Mouse (Mus musculus) embryonic facial prominence, embryonic 14.5 days (tissue): ENCODE data around the gene Snrpd3. TPM values are rescaled to one million over a fixed set of nuclear protein-coding genes. Genes with fewer than 3 reads are reported as not detected.
A peak's percentile ranks its signal among the peaks of the same experiment; 100 is the strongest.

Experiments used
- ATAC-seq: fragments of 200-750 bp; cut with Nextera tagmentation; 2 replicates; pipeline ENCODE4 v1.8.0; 2017; ENCODE audit warnings: low read depth, moderate number of reproducible peaks, moderate TSS enrichment
- DNase-seq: peaks from one replicate; pipeline ENCODE4 v3.0.0-alpha.2; 2015; ENCODE audit warnings: low spot score
- H3K27ac ChIP-seq: fragments of 300-500 bp; sonication (generic); replicated peaks from 2 replicates; pipeline ENCODE4 v1.5.1; 2014; ENCODE audit warnings: low read depth, mild to moderate bottlenecking, low read length, moderate library complexity
- H3K27me3 ChIP-seq: fragments of 300-500 bp; sonication (generic); replicated peaks from 2 replicates; pipeline ENCODE4 v1.6.1; 2014; ENCODE audit warnings: low read length; ENCODE audit not compliant: control insufficient read depth, insufficient read depth
- H3K36me3 ChIP-seq: fragments of 300-500 bp; sonication (generic); 2 replicates; pipeline ENCODE4 v1.6.1; 2014; ENCODE audit warnings: low read length, mixed read lengths; ENCODE audit not compliant: control insufficient read depth, insufficient read depth
- H3K4me1 ChIP-seq: fragments of 300-500 bp; sonication (generic); 2 replicates; pipeline ENCODE4 v1.6.1; 2014; ENCODE audit warnings: antibody characterized with exemption, low read length; ENCODE audit not compliant: control insufficient read depth, insufficient read depth
- H3K4me2 ChIP-seq: fragments of 300-500 bp; sonication (generic); 2 replicates; pipeline ENCODE4 v1.6.1; 2014; ENCODE audit warnings: low read depth, mild to moderate bottlenecking, low read length, moderate library complexity, mixed read lengths
- H3K4me3 ChIP-seq: fragments of 300-500 bp; sonication (generic); 2 replicates; pipeline ENCODE4 v1.5.1; 2014; ENCODE audit warnings: low read depth, mild to moderate bottlenecking, low read length
- H3K9ac ChIP-seq: fragments of 300-500 bp; sonication (generic); 2 replicates; pipeline ENCODE4 v1.6.1; 2014; ENCODE audit warnings: low read depth, mild to moderate bottlenecking, low read length, moderate library complexity, mixed read lengths
- H3K9me3 ChIP-seq: fragments of 300-500 bp; sonication (generic); 2 replicates; pipeline ENCODE4 v1.6.1; 2016; ENCODE audit warnings: low read length; ENCODE audit not compliant: control insufficient read depth
- WGBS: fragments of 180-500 bp; shearing (Covaris S2); extraction: QIAGEN DNeasy Blood & Tissue Kit; methylation state at CpG from one replicate; pipeline ENCODE4 v1.1.7; 2014; 5-methylcytosine and 5-hydroxymethylcytosine counted together
- polyA plus RNA-seq: library from polyadenylated mRNA; unstranded; fragments of >200 nt; fragmentation: Nextera tagmentation; extraction: Ambion mirVana; gene quantifications from 2 replicates; pipeline ENCODE4 v1.2.1, GENCODE M21; 2014

Snrpd3 gene
- polyA plus RNA-seq, 1 experiment from 2014 or later, result 162 TPM

DNA sequence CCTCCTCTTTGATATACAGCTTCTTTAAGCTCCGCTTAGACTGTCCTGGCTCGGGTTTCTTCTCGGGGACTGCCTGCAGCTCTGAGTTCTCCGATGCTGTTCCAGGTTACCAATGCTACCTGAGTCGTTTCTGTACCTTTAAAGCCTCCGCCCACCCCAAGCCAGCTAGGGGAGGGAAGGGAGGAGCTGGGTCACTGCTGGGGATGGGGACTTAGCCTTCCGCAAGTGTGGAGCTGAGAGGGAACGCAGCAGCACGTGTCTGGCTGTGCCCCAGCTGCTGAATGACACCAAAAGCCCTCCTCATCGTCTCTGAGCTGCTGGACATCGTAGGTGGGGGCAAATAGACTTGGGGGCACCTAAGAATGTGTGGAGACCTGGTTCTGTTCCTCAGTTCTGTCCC lies 51.1 kb downstream of the Snrpd3 start:
- Histone ChIP-seq H3K4me3 (no peak overlapping the region), H3K4me2 (no peak overlapping the region), H3K36me3 (no peaks in the 10 kb centered on the region), H3K27ac (no peak overlapping the region), H3K9me3 (no peaks in the 10 kb centered on the region), H3K27me3 (no peaks in the 10 kb centered on the region), H3K9ac (peak overlapping the region; percentile 19; the same call in 1 of the 2 replicates), H3K4me1 (no peaks in the 10 kb centered on the region)
- WGBS, result 6% methylated on average over 11 of the region's 11 CpGs
- no peak; the same call in 1 of the 2 replicates for ATAC-seq
- no peak for DNase-seq

GRCm38 (mm10) chr10:75568851-75569250 lies 51.5 kb downstream of the Snrpd3 start:
- peak overlapping the region; percentile 19; the same call in 1 of the 2 replicates for H3K9ac ChIP-seq
- no peak for ATAC-seq
- no peaks in the 10 kb centered on the region for H3K4me1 ChIP-seq
- H3K36me3 ChIP-seq, result no peaks in the 10 kb centered on the region
- H3K4me2 ChIP-seq, result no peak overlapping the region
- no peaks in the 10 kb centered on the region for H3K9me3 ChIP-seq
- no peak for DNase-seq
- no peak overlapping the region for H3K27ac ChIP-seq
- H3K4me3 ChIP-seq, result no peak overlapping the region
- H3K27me3 ChIP-seq, result no peaks in the 10 kb centered on the region
- 21% methylated on average over 4 of the region's 4 CpGs for WGBS

- Histone ChIP-seq H3K4me3 (no peak overlapping the region), H3K36me3 (no peaks in the 10 kb centered on the region), H3K27ac (no peak overlapping the region), H3K27me3 (no peaks in the 10 kb centered on the region), H3K4me2 (no peak overlapping the region), H3K9me3 (no peaks in the 10 kb centered on the region), H3K4me1 (no peaks in the 10 kb centered on the region), H3K9ac (no peak overlapping the region)
- ATAC-seq (no peak), DNase-seq (no peak)
- WGBS, result 26% methylated on average over 10 of the region's 10 CpGs
Observed at GRCm38 (mm10) chr10:75570981-75571657, 53.8 kb downstream of the Snrpd3 start.

GRCm38 (mm10) chr10:75571937-75572336 lies 54.6 kb downstream of the Snrpd3 start:
- Histone ChIP-seq H3K4me2 (no peak overlapping the region), H3K4me1 (no peaks in the 10 kb centered on the region), H3K36me3 (no peaks in the 10 kb centered on the region), H3K9me3 (no peaks in the 10 kb centered on the region), H3K27ac (no peak overlapping the region), H3K9ac (no peak overlapping the region), H3K4me3 (no peak overlapping the region), H3K27me3 (no peaks in the 10 kb centered on the region)
- DNase-seq, result no peak
- ATAC-seq, result no peak
- 44% methylated on average over 9 of the region's 9 CpGs for WGBS

- 68% methylated on average over 10 of the region's 10 CpGs for WGBS
- Histone ChIP-seq H3K4me3 (no peak overlapping the region), H3K27me3 (no peaks in the 10 kb centered on the region), H3K9me3 (no peaks in the 10 kb centered on the region), H3K27ac (no peak overlapping the region), H3K9ac (no peak overlapping the region), H3K4me1 (no peaks in the 10 kb centered on the region), H3K4me2 (no peak overlapping the region), H3K36me3 (no peaks in the 10 kb centered on the region)
- DNase-seq, result no peak
- ATAC-seq, result no peak
Observed at GRCm38 (mm10) chr10:75573181-75573580, 55.8 kb downstream of the Snrpd3 start.

GRCm38 (mm10) chr10:75573965-75574364 lies 56.6 kb downstream of the Snrpd3 start:
- WGBS, result 87% methylated on average over 9 of the region's 9 CpGs
- Histone ChIP-seq H3K27me3 (no peaks in the 10 kb centered on the region), H3K4me1 (no peaks in the 10 kb centered on the region), H3K4me2 (no peak overlapping the region), H3K4me3 (no peak overlapping the region), H3K9ac (no peak overlapping the region), H3K36me3 (no peaks in the 10 kb centered on the region), H3K9me3 (no peaks in the 10 kb centered on the region), H3K27ac (no peak overlapping the region)
- DNase-seq (no peak), ATAC-seq (no peak)

DNA sequence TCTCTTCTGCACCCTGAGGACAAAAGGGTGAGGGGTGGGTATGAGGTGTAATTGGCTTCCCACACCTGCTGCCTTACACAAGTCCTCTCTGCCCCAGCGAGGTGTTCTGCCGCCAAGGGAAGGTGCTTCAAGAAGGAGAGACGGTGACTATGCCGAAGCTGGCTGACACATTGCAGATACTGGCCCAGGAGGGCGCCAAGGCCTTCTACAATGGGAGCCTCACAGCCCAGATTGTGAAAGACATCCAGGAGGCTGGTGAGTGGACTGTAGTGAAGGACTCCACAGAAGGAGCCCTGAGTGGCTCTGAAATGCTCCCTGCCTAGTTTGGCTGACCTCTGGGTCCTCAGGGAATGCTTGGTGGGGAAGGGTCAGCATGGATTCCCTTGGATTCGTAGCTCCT lies 61.8 kb downstream of the Snrpd3 start:
- Histone ChIP-seq H3K9ac (no peak overlapping the region), H3K4me1 (no peaks in the 10 kb centered on the region), H3K4me3 (no peak overlapping the region), H3K36me3 (no peaks in the 10 kb centered on the region), H3K9me3 (no peaks in the 10 kb centered on the region), H3K27ac (no peak overlapping the region), H3K4me2 (no peak overlapping the region), H3K27me3 (no peaks in the 10 kb centered on the region)
- no peak for DNase-seq
- ATAC-seq, result no peak
- 80% methylated on average over 6 of the region's 6 CpGs for WGBS

- Histone ChIP-seq H3K4me1 (peaks cover 13% of the 10 kb centered on the region), H3K27ac (no peak overlapping the region), H3K27me3 (no peaks in the 10 kb centered on the region), H3K36me3 (no peaks in the 10 kb centered on the region), H3K4me3 (peak overlapping the region; percentile 19), H3K9me3 (no peaks in the 10 kb centered on the region), H3K9ac (peak overlapping the region; percentile 43; the same call in 1 of the 2 replicates), H3K4me2 (peak overlapping the region; percentile 51)
- DNase-seq (peak; percentile 94), ATAC-seq (peak; percentile 86)
- 27% methylated on average over 20 of the region's 20 CpGs for WGBS
Observed at GRCm38 (mm10) chr10:75585876-75586552, 68.7 kb downstream of the Snrpd3 start.

GRCm38 (mm10) chr10:75586553-75586879 lies 69.2 kb downstream of the Snrpd3 start:
- H3K4me2 ChIP-seq, result no peak overlapping the region
- DNase-seq (no peak), ATAC-seq (0 out of 2 replicates have a peak, but pooled peaks have one; percentile 10)
- H3K36me3 ChIP-seq, result no peaks in the 10 kb centered on the region
- H3K27me3 ChIP-seq, result no peaks in the 10 kb centered on the region
- no peak overlapping the region for H3K27ac ChIP-seq
- WGBS, result 63% methylated on average over 1 of the region's 1 CpGs
- H3K9ac ChIP-seq, result no peak overlapping the region
- H3K4me3 ChIP-seq, result no peak overlapping the region
- H3K9me3 ChIP-seq, result no peaks in the 10 kb centered on the region
- H3K4me1 ChIP-seq, result peaks cover 13% of the 10 kb centered on the region
